Mouse (Mus musculus) embryo, embryonic 10.5 days (tissue): ENCODE results near the gene Bcl2l14.
A peak's percentile ranks its signal among the peaks of the same experiment; 100 is the strongest.

Experiments used
- DNase-seq: peaks from one replicate; pipeline ENCODE4 v3.0.0-alpha.2; 2015; ENCODE audit warnings: low spot score

Gene Bcl2l14

GRCm38 (mm10) chr6:134403684-134404070, 7.6 kb downstream of the Bcl2l14 start:
- DNase-seq = no peak

GRCm38 (mm10) chr6:134407226-134407625, 11.1 kb downstream of the Bcl2l14 start:
- no peak for DNase-seq

GRCm38 (mm10) chr6:134413706-134414531, 17.8 kb downstream of the Bcl2l14 start:
- peak; percentile 28 for DNase-seq

GRCm38 (mm10) chr6:134414532-134414883, 18.4 kb downstream of the Bcl2l14 start:
- no peak for DNase-seq

- DNase-seq = no peak
These were observed 20.5 kb downstream of the Bcl2l14 start for GRCm38 (mm10) chr6:134416556-134417105.

GRCm38 (mm10) chr6:134417886-134418285, 21.8 kb downstream of the Bcl2l14 start:
- no peak for DNase-seq

GRCm38 (mm10) chr6:134420375-134420774, 24.3 kb downstream of the Bcl2l14 start:
- no peak for DNase-seq

GRCm38 (mm10) chr6:134421921-134422320, 25.8 kb downstream of the Bcl2l14 start:
- DNase-seq = no peak

- DNase-seq = peak; percentile 89
These were observed 29.1 kb downstream of the Bcl2l14 start for GRCm38 (mm10) chr6:134425216-134425717.

- DNase-seq = peak; percentile 30
These were observed 31.0 kb downstream of the Bcl2l14 start for GRCm38 (mm10) chr6:134427165-134427564.

- no peak for DNase-seq
These were observed 32.3 kb downstream of the Bcl2l14 start for GRCm38 (mm10) chr6:134428455-134428854.

GRCm38 (mm10) chr6:134430161-134430799, 34.2 kb downstream of the Bcl2l14 start:
- DNase-seq = no peak

- DNase-seq = peak; percentile 31
These were observed 35.5 kb downstream of the Bcl2l14 start for GRCm38 (mm10) chr6:134431583-134431982.

- no peak for DNase-seq
These were observed 37.2 kb downstream of the Bcl2l14 start for GRCm38 (mm10) chr6:134433281-134433680.

GRCm38 (mm10) chr6:134434044-134434443, 37.9 kb downstream of the Bcl2l14 start:
- no peak for DNase-seq

GRCm38 (mm10) chr6:134434866-134435390, 38.8 kb downstream of the Bcl2l14 start:
- DNase-seq = no peak

GRCm38 (mm10) chr6:134436955-134437354, 40.8 kb downstream of the Bcl2l14 start:
- no peak for DNase-seq

- peak; percentile 71 for DNase-seq
These were observed 43.4 kb downstream of the Bcl2l14 start for GRCm38 (mm10) chr6:134439401-134440021.

GRCm38 (mm10) chr6:134440023-134440422, 43.9 kb downstream of the Bcl2l14 start:
- DNase-seq = peak; percentile 58

- DNase-seq = no peak
These were observed 45.6 kb downstream of the Bcl2l14 start for GRCm38 (mm10) chr6:134441716-134442115.

GRCm38 (mm10) chr6:134442219-134442618, 46.1 kb downstream of the Bcl2l14 start:
- DNase-seq = no peak

- no peak for DNase-seq
These were observed 47.2 kb downstream of the Bcl2l14 start for GRCm38 (mm10) chr6:134443198-134443904.
